Mouse (Mus musculus) embryonic facial prominence, embryonic 11.5 days (tissue): ENCODE results near the gene Nova2. TPM values are rescaled to one million over a fixed set of nuclear protein-coding genes. Genes with fewer than 3 reads are reported as not detected.

Experiments
- ATAC-seq: fragments of 200-750 bp; cut with Nextera tagmentation; replicated peaks from 2 replicates; pipeline ENCODE4 v1.8.0; 2017; ENCODE audit warnings: low read depth; ENCODE audit not compliant: insufficient number of reproducible peaks, low FRiP score, low TSS enrichment
- DNase-seq: peaks from one replicate; pipeline ENCODE4 v3.0.0-alpha.2; 2015; ENCODE audit warnings: low spot score
- H3K27ac ChIP-seq: fragments of 300-500 bp; sonication (generic); replicated peaks from 2 replicates; pipeline ENCODE4 v1.5.1; 2014; ENCODE audit warnings: mild to moderate bottlenecking, low read depth, low read length, control low read depth
- H3K27me3 ChIP-seq: fragments of 300-500 bp; sonication (generic); 2 replicates; pipeline ENCODE4 v1.6.1; 2014; ENCODE audit warnings: mild to moderate bottlenecking, low read length, moderate library complexity, mixed read lengths; ENCODE audit not compliant: control insufficient read depth, insufficient read depth
- H3K36me3 ChIP-seq: fragments of 300-500 bp; sonication (generic); replicated peaks from 2 replicates; pipeline ENCODE4 v1.6.1; 2014; ENCODE audit warnings: low read depth, mild to moderate bottlenecking, low read length, moderate library complexity, mixed read lengths; ENCODE audit not compliant: control insufficient read depth, insufficient read depth
- H3K4me1 ChIP-seq: fragments of 300-500 bp; sonication (generic); 2 replicates; pipeline ENCODE4 v1.6.1; 2014; ENCODE audit warnings: low read length, mixed read lengths; ENCODE audit not compliant: control insufficient read depth, insufficient read depth
- H3K4me2 ChIP-seq: fragments of 300-500 bp; sonication (generic); 2 replicates; pipeline ENCODE4 v1.6.1; 2014; ENCODE audit warnings: low read depth, mild to moderate bottlenecking, control low read depth, low read length, moderate library complexity
- H3K4me3 ChIP-seq: fragments of 300-500 bp; sonication (generic); 2 replicates; pipeline ENCODE4 v1.5.1; 2014; ENCODE audit warnings: low read depth, low read length, control low read depth
- H3K9ac ChIP-seq: fragments of 300-500 bp; sonication (generic); replicated peaks from 2 replicates; pipeline ENCODE4 v1.6.1; 2014; ENCODE audit warnings: mild to moderate bottlenecking, control low read depth, low read length
- H3K9me3 ChIP-seq: fragments of 300-500 bp; sonication (generic); replicated peaks from 2 replicates; pipeline ENCODE4 v1.6.1; 2016; ENCODE audit warnings: mild to moderate bottlenecking, low read length, inconsistent platforms, mixed read lengths; ENCODE audit not compliant: control insufficient read depth
- WGBS: fragments of 180-500 bp; shearing (Covaris S2); extraction: QIAGEN DNeasy Blood & Tissue Kit; methylation state at CpG from one replicate; pipeline ENCODE4 v1.1.7; 2014; 5-methylcytosine and 5-hydroxymethylcytosine counted together
- polyA plus RNA-seq: library from polyadenylated mRNA; unstranded; fragments of >200 nt; fragmentation: Nextera tagmentation; extraction: Ambion mirVana; gene quantifications from 2 replicates; pipeline ENCODE4 v1.2.1, GENCODE M21; 2014

Nova2 gene
- polyA plus RNA-seq, 1 experiment from 2014 or later: 1.4 TPM

- Histone ChIP-seq H3K27ac (no peak overlapping the region), H3K4me3 (peak overlapping the region; percentile 46), H3K36me3 (no peaks in the 10 kb centered on the region), H3K9ac (peak overlapping the region; percentile 57), H3K4me2 (peak overlapping the region; percentile 99), H3K27me3 (peaks cover 54% of the 10 kb centered on the region), H3K9me3 (no peaks in the 10 kb centered on the region), H3K4me1 (peaks cover 5% of the 10 kb centered on the region)
- DNase-seq (peak; percentile 64), ATAC-seq (peak; percentile 20; the same call in 1 of the 2 replicates)
- WGBS: under 1% methylated on average over 95 of the region's 107 CpGs
Measured at GRCm38 (mm10) chr7:18957569-18958383, 32.1 kb downstream of the Nova2 start.

DNA sequence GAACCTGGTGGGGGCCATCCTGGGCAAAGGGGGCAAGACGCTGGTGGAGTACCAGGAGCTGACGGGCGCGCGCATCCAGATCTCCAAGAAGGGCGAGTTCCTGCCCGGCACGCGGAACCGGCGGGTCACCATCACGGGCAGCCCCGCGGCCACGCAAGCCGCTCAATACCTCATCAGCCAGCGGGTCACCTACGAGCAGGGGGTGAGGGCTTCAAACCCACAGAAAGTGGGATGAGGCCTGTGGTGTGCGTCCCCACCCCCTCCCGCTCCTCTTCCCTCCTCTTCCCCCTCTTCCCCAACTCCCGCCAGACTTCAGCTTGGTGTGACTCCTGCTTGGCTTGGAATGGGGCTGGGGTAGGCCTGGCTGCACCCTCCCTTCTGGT is 32.7 kb downstream of the Nova2 start:
- H3K4me3 ChIP-seq: peak overlapping the region; percentile 46
- H3K27me3 ChIP-seq: peaks cover 60% of the 10 kb centered on the region
- no peak for DNase-seq
- H3K4me2 ChIP-seq: peak overlapping the region; percentile 99
- WGBS: under 1% methylated on average over 20 of the region's 21 CpGs
- H3K9ac ChIP-seq: peak overlapping the region; percentile 57
- no peaks in the 10 kb centered on the region for H3K36me3 ChIP-seq
- H3K4me1 ChIP-seq: peaks cover 6% of the 10 kb centered on the region
- ATAC-seq: no peak
- no peak overlapping the region for H3K27ac ChIP-seq
- H3K9me3 ChIP-seq: no peaks in the 10 kb centered on the region

DNA sequence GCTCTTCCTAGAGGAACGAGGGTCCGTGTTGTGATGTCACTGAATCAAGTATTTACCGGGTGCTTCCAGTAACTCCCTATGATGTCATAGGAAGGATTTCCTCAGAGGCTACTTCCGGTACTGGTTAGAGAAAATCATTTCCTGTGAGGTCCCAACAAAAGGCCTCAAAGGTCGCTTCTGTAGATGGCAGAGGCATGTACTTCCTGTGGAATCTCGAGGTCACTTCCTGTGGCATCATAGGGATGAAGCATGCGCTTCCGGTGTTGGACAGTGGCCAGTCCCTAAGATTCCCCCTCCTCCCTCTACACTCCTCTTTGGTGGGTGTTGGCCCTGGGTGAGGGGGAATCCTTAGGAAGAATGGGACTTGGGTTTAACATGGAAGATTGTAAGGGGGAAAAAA is 33.8 kb downstream of the Nova2 start:
- Histone ChIP-seq H3K36me3 (no peaks in the 10 kb centered on the region), H3K9me3 (no peaks in the 10 kb centered on the region), H3K4me1 (peaks cover 6% of the 10 kb centered on the region), H3K4me3 (no peak overlapping the region), H3K4me2 (no peak overlapping the region), H3K27ac (no peak overlapping the region), H3K27me3 (peaks cover 68% of the 10 kb centered on the region), H3K9ac (no peak overlapping the region)
- no peak for ATAC-seq
- no peak for DNase-seq
- WGBS: 64% methylated on average over 8 of the region's 8 CpGs

DNA sequence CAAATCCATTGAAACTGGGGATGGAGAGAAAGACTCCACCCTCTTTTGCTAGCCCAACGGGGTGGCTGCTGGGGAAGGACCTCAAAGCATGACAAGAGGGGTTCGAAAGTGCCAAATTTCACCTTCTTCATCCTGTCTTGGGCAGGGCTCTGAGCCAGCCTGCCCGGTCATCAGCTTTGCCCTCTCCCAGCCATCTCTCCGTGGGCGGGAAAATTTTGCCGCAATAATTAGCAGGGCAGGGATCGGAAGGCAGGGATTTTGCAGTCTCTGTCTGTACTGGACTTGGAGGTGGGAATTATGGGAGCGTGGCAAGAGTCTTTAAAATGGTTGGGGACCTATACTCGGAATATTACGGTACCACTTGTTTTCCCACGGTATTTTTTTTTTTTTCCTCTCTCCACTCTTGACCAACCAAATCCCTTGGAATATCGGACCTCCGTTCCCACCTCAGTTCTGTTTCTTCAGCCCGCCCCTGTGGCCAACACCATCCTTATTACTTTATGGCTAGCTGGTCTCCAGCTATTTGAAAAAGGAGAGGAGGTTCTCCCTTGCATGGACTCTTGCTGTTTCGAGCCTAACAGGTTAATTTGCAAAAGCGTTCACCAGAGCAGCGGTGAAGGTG is 36.6 kb downstream of the Nova2 start:
- H3K9ac ChIP-seq: no peak overlapping the region
- H3K4me3 ChIP-seq: 0 out of 2 replicates have a peak overlapping the region, but pooled peaks have one; percentile 5
- peaks cover 67% of the 10 kb centered on the region for H3K27me3 ChIP-seq
- DNase-seq (peak; percentile 46), ATAC-seq (no peak)
- WGBS: 2% methylated on average over 17 of the region's 17 CpGs
- H3K27ac ChIP-seq: no peak overlapping the region
- H3K36me3 ChIP-seq: no peaks in the 10 kb centered on the region
- H3K4me1 ChIP-seq: peaks cover 6% of the 10 kb centered on the region
- H3K4me2 ChIP-seq: peak overlapping the region; percentile 38
- no peaks in the 10 kb centered on the region for H3K9me3 ChIP-seq

DNA sequence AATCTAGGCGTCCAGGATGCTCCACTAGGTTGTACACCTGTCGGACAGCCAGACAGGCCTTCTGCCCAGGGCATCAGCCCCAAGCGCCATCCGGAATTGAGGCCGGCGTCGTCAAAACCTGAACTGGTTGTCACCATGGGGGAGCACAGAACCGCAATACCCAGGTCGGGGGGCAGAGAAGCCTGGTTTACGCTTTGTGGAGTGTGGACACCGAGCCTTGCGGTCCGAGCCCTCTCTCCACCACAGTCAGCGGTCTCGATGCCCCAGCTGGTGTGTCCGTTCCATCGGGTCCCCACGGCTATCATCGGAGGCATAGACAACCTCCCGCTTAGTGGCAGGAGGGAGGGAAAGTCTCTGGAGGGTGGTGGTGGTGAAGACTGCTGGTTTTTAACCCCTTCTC is 37.1 kb downstream of the Nova2 start:
- no peaks in the 10 kb centered on the region for H3K9me3 ChIP-seq
- H3K4me2 ChIP-seq: peak overlapping the region; percentile 38
- no peak overlapping the region for H3K9ac ChIP-seq
- no peak for ATAC-seq
- H3K27me3 ChIP-seq: peaks cover 62% of the 10 kb centered on the region
- 0 out of 2 replicates have a peak overlapping the region, but pooled peaks have one; percentile 5 for H3K4me3 ChIP-seq
- under 1% methylated on average over 17 of the region's 20 CpGs for WGBS
- no peaks in the 10 kb centered on the region for H3K36me3 ChIP-seq
- DNase-seq: no peak
- no peak overlapping the region for H3K27ac ChIP-seq
- peaks cover 4% of the 10 kb centered on the region for H3K4me1 ChIP-seq

DNA sequence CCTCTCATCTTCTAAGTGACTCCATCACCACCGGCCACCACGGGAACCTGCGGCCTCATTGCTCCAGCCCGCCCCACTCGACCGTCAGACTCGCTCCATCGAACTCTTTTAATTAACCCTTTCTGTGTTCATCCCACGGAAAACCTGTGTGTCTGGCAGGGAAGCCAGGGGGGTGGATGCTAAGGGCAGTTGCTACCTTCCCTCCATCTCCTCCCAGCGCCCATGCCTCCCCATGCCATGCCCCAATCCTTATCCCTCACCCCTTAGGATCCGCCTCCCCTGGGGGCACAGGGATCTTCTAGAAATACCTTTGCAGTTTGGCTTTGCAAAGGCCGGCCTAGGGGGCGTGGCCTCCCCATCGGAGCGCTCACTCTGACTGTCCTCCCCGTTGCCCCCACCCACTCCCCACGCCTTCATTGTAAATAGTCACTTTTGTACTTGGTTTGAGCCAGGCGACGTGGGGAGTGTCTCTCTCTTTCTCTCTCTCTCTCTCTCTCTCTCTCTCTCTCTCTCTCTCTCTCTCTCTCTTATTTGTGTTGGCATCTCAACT is 37.7 kb downstream of the Nova2 start:
- H3K4me1 ChIP-seq: peaks cover 4% of the 10 kb centered on the region
- no peak overlapping the region for H3K4me2 ChIP-seq
- under 1% methylated on average over 19 of the region's 19 CpGs for WGBS
- DNase-seq: no peak
- 0 out of 2 replicates have a peak overlapping the region, but pooled peaks have one; percentile 8 for H3K4me3 ChIP-seq
- H3K27ac ChIP-seq: no peak overlapping the region
- no peak for ATAC-seq
- H3K9me3 ChIP-seq: no peaks in the 10 kb centered on the region
- no peak overlapping the region for H3K9ac ChIP-seq
- H3K27me3 ChIP-seq: peaks cover 56% of the 10 kb centered on the region
- H3K36me3 ChIP-seq: no peaks in the 10 kb centered on the region

DNA sequence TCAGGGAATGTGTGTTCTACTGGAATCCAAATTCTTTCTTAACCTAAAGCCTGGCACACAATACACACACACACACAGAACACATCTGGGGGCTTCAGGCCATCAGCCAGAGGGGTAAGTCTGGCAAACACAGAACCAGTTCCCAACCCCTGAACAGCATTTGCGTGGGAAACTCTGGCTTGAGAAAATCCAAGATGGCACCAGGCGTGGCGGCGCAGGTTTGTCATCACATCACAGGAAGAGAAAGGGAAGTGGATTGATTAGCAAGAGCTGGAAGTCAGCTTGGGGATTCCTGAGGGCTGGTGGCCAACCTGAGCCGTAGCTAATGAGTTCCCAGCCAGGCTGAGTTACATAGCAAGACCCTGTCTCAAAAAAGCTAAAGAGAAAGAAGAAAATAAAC is 39.6 kb downstream of the Nova2 start:
- H3K9ac ChIP-seq: no peak overlapping the region
- no peak overlapping the region for H3K4me2 ChIP-seq
- DNase-seq (no peak), ATAC-seq (no peak)
- peaks cover 4% of the 10 kb centered on the region for H3K4me1 ChIP-seq
- H3K4me3 ChIP-seq: no peak overlapping the region
- no peaks in the 10 kb centered on the region for H3K36me3 ChIP-seq
- no peaks in the 10 kb centered on the region for H3K9me3 ChIP-seq
- 75% methylated on average over 5 of the region's 5 CpGs for WGBS
- H3K27me3 ChIP-seq: peaks cover 44% of the 10 kb centered on the region
- no peak overlapping the region for H3K27ac ChIP-seq

DNA sequence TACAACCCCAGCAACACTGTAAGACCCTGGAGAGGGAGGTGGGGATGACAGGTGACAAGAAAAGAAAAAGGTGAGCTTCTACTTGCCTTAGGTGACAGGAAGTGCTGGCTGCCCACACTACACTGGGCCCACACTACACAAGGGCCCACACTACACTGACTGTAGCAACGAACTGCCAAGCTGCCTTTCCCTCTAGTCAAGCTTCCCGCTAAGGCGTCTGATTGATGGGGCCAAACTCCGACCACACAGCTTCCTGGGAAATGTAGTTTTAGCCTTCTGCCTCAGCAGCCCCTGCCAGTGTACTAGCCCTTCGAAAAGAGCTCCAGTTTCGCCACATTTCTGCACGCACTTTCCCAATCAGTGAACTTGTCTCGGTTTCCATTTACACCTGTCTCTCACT is 41.9 kb downstream of the Nova2 start:
- 10% methylated on average over 8 of the region's 8 CpGs for WGBS
- H3K27me3 ChIP-seq: peaks cover 24% of the 10 kb centered on the region
- peaks cover 2% of the 10 kb centered on the region; the same call in 1 of the 2 replicates for H3K4me1 ChIP-seq
- H3K4me3 ChIP-seq: no peak overlapping the region
- ATAC-seq: 0 out of 2 replicates have a peak, but pooled peaks have one; percentile 36
- no peak overlapping the region for H3K4me2 ChIP-seq
- no peaks in the 10 kb centered on the region for H3K9me3 ChIP-seq
- H3K9ac ChIP-seq: no peak overlapping the region
- no peak for DNase-seq
- no peak overlapping the region for H3K27ac ChIP-seq
- H3K36me3 ChIP-seq: no peaks in the 10 kb centered on the region
